Comparison of ENCODE assay signal across 29 mouse cellular contexts in the genomic region with DNA sequence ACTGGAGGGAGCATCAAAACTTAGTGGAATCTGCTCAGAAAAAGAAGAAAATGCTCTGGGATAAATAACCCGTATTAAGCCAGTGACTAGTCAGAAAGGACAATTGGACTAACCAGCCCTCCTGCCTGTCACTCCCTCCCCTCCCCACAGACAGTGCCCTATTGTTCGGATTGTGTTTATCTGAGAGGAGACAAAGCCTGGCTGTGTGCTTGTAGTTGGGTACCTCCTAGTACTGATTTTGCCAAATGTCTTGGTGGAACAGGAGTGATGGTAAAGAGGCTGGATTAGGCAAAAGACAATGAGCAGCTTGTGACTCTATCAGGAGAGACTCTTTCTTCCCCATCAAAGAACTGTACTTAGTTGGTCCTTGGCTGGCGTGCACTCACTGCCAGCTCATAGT. TPM values are rescaled to one million over a fixed set of nuclear protein-coding genes. Genes with fewer than 3 reads are reported as not detected.
DNase-seq lines count a peak whose midpoint lies in the region; ATAC-seq and TF ChIP-seq lines count a peak whose summit lies in the region.
"Had no signal": no experiment of that assay in that cellular context is flagged by ENCODE, and none has a peak within 500 bp of the region (broad histone marks: within the 10 kb centered on the region; RNA-seq: fewer than 3 reads in every experiment).

No protein-coding gene starts in this region.

- peak; percentile 15 for DNase-seq in cerebellum, adult 11-12 months
- DNase-seq in cerebellum, adult 11 months = no peak
- peak in 1 of 2 experiments; percentile 35 for DNase-seq in layer of hippocampus, adult 2 months (ENCODE audit: low spot score in 2 of 2)
- no peak for DNase-seq in layer of hippocampus, adult 9-10 months (ENCODE audit: low spot score)
- no peak for DNase-seq in liver, embryonic 13.5 days
- DNase-seq in liver = no peak
- peak; percentile 89 for DNase-seq in brain, adult 2 months (ENCODE audit: low read depth, low spot score)
- DNase-seq in embryo, embryonic 11 days = no peak
- DNase-seq: adrenal gland, postnatal 10 days; cerebellum, adult 2 months; cerebellum, postnatal 36 days; gastrocnemius, postnatal 14 days; heart, postnatal 36 days; kidney, adult 9 months; kidney, postnatal 10 days; right cerebral cortex, postnatal 14 days; thymus, adult 18-20 months; thymus, postnatal 25 days had no signal

- no peak for ATAC-seq in liver, embryonic 13.5 days (ENCODE audit: low read depth)
- ATAC-seq: forebrain, embryonic 16.5 days; intestine, postnatal 0 days; midbrain, embryonic 15.5 days had no signal

- no peaks in the 10 kb centered on the region for H3K9me3 ChIP-seq in liver, embryonic 13.5 days (replicated peaks)
- H3K9me3 ChIP-seq: heart, embryonic 10.5 days; heart, embryonic 15.5 days; lung, embryonic 15.5 days; midbrain, embryonic 10.5 days; midbrain, embryonic 15.5 days; neural tube, embryonic 15.5 days had no signal

- H3K4me1 ChIP-seq in liver, embryonic 13.5 days (replicated peaks) = peaks cover 41% of the 10 kb centered on the region
- H3K4me1 ChIP-seq: heart, embryonic 10.5 days; lung, embryonic 15.5 days; midbrain, embryonic 15.5 days had no signal

- H3K4me3 ChIP-seq in layer of hippocampus, adult 2 months = no peak overlapping the region
- H3K4me3 ChIP-seq in liver, embryonic 13.5 days (replicated peaks) = no peak overlapping the region
- H3K4me3 ChIP-seq: erythroblast, embryonic 14.5 days; heart, embryonic 10.5 days; heart, embryonic 15.5 days; lung, embryonic 15.5 days; midbrain, embryonic 10.5 days; midbrain, embryonic 15.5 days; neural tube, embryonic 15.5 days had no signal

- no peak for TF ChIP-seq CTCF in layer of hippocampus, adult 2 months (conservative IDR thresholded peaks at IDR 0.05)

- H3K27me3 ChIP-seq in liver, embryonic 13.5 days = no peaks in the 10 kb centered on the region
- H3K27me3 ChIP-seq: CH12.LX; heart, embryonic 15.5 days; lung, embryonic 15.5 days; midbrain, embryonic 15.5 days; neural tube, embryonic 15.5 days had no signal

- WGBS in liver, embryonic 13.5 days (ENCODE audit: insufficient replicate concordance) = 52% methylated on average over 3 of the region's 3 CpGs

- no peak overlapping the region for H3K9ac ChIP-seq in liver, embryonic 13.5 days
- H3K9ac ChIP-seq: heart, embryonic 15.5 days; hindbrain, embryonic 14.5 days; lung, embryonic 15.5 days; midbrain, embryonic 15.5 days; neural tube, embryonic 15.5 days had no signal

- no peak overlapping the region for H3K4me2 ChIP-seq in liver, embryonic 13.5 days
- H3K4me2 ChIP-seq: heart, embryonic 15.5 days; hindbrain, embryonic 14.5 days; lung, embryonic 15.5 days; midbrain, embryonic 15.5 days; neural tube, embryonic 15.5 days had no signal

- peak overlapping the region; percentile 67 for H3K27ac ChIP-seq in layer of hippocampus, adult 2 months
- H3K27ac ChIP-seq in liver, embryonic 13.5 days = 0 out of 2 replicates have a peak overlapping the region, but pooled peaks have one; percentile 24
- H3K27ac ChIP-seq: heart, embryonic 10.5 days; heart, embryonic 15.5 days; hindbrain, embryonic 14.5 days; lung, embryonic 15.5 days; midbrain, embryonic 10.5 days; midbrain, embryonic 15.5 days; neural tube, embryonic 15.5 days had no signal

- H3K36me3 ChIP-seq in liver, embryonic 13.5 days = no peaks in the 10 kb centered on the region
- H3K36me3 ChIP-seq: heart, embryonic 10.5 days; heart, embryonic 15.5 days; lung, embryonic 15.5 days; midbrain, embryonic 10.5 days; midbrain, embryonic 15.5 days; neural tube, embryonic 15.5 days had no signal

RNA-seq across cellular contexts. Expression of a gene that starts 40.6 kb away (rescaled TPM):
- 10 to 100 TPM; 12.3 to 13.2 TPM for total RNA-seq in layer of hippocampus, adult 2 months (2021)
- polyA plus RNA-seq in liver, embryonic 13.5 days (2015; fragmentation: Nextera tagmentation; extraction: Ambion mirVana) = 34.7 and 39.3 TPM in 2 replicates

Comparison
In these comparisons a context has a peak if more than half of its experiments do, and no peak if none do; other contexts are left out.
1. DNase-seq: peak in cerebellum, adult 11-12 months (single experiment) and brain, adult 2 months (single experiment); none in cerebellum, adult 11 months (single experiment), layer of hippocampus, adult 9-10 months (single experiment), liver, embryonic 13.5 days (single experiment), liver (single experiment) and embryo, embryonic 11 days (single experiment).